Mouse (Mus musculus) retina, adult 2 months (tissue): ENCODE data around the gene Strip2.

Source experiments
- DNase-seq: peaks from one replicate; pipeline ENCODE4 v3.0.0-alpha.2; 2012; ENCODE audit warnings: low read depth, low spot score

The Strip2 gene

DNA sequence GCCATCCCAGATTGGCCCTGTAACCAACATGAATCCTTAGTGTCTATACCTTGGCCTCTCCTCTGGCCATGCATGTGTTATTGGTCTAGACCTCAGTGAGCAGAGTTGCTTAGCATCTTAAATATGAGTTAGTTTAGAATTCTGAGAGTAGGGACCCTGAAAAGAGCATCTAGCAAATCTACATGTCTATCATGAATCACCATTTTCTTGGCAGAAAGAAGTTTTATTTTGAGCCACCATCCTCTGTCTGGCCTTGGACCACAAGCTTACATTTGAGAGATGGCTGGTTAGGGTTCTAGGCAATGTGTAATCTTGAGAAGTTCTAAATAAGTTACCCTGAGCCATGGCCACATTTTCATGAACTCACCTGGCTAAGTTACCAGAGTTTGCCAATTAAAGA, 13.3 kb downstream of the Strip2 start:
- DNase-seq: no peak

DNA sequence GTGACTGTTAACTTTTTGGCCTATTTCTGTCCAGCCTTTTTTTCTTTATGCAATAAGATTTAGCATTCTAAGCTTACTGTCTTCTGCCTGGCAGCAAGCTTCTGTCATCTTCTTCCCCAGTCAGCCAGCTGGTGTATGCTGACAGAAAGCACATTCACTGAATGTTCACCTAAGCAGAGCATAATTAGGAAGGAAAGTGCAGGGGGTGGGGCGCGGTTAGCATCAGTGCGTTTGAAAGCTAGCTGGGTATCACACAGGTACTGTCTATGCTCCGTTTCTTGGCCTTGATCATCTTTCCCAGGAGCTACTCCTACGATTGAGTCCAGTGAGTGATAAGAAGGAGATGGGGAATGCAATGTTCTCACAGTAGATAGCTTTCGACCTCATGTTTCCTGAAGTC, 13.9 kb downstream of the Strip2 start:
- no peak for DNase-seq

DNA sequence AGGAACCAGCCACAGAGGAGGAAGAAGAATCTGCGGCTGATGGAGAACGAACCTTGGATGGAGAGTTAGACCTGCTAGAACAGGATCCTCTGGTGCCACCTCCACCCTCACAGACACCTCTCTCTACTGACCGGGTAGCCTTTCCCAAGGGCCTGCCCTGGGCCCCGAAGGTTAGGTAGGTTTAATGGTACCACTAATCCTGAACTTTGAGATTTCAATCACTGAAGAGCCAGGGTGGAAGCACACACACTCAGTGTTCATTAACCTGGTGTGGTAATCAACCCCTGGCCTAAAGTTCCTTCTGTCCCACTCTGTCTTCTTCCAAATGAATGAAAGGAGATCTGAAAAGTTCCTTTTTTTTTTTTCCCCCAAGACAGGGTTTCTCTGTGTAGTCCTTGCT, 14.4 kb downstream of the Strip2 start:
- DNase-seq: no peak

DNA sequence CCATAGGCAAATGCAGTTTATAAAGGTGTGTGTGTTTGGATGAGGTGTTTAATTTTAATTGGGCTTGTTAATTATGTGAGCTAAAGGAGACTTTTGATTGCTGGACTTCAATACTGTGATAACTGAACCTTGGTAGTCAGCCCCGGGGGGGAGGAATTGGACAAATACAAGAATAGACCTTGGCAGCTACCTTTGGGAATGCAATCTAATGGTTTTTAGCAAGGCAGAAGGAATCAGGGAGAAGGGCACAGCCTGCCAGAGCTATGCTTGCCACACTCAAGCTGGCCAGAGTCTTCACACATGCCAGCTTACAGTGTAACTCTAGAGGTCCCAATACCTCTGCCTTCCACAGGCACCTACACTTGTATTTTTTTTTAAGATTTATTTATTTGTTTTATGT, 18.9 kb downstream of the Strip2 start:
- DNase-seq: no peak

DNA sequence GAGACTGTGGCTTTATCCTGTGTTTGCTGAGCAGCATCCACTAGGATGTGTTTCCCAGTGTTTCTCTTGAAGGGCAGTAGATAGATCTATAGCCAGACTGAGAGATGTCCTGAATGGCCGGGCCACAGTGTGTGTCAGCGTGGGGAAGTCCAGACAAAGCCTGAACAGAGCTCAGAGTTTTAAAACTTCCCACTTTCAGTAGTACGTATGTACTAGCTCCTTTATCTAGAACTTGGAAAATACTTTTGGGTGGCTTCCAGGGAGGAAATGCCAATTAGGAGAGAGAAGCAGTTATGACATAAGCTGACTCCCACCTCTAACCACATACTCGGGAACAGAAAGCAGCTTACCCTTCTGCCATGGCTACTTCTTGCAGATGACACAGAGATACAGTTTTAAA, 23.6 kb downstream of the Strip2 start:
- DNase-seq: no peak

DNA sequence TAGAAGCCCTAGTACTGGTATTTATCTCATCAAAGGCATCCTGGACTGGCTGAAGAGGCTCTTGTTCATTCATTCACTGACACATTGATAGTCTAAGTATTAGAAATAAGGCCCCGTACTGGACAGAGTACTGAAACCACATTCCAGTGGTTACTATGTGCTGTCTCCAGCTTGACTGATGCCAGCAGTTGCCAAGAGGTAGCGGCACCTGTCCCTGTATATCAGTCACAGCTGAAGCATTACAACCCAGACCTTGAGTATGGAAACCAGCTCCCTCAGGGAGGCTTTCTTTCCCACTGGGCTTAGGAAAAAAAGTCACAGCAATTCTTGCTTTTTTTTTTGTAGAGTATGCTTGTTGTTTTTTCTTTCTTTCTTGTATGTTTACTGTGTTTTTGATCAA, 24.2 kb downstream of the Strip2 start:
- no peak for DNase-seq

DNA sequence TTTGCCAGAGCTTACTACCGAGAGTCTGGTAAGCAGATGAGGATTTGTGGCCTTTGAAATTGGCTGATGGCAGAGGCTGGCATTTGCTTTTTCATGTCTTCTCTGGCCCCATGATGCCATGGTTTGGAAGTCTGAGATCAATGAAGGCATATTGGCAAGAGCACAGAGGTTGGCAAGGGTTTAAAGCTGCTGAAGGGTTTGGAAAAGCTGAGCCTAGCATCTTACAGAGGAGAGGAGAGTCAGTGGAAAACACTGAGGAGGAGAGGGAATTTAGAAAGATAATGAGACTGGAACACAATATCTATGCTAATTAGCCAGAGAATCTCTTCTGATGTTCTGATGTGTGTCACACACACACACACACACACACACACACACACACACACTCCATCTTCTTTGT, 27.7 kb downstream of the Strip2 start:
- DNase-seq: peak; percentile 33

DNA sequence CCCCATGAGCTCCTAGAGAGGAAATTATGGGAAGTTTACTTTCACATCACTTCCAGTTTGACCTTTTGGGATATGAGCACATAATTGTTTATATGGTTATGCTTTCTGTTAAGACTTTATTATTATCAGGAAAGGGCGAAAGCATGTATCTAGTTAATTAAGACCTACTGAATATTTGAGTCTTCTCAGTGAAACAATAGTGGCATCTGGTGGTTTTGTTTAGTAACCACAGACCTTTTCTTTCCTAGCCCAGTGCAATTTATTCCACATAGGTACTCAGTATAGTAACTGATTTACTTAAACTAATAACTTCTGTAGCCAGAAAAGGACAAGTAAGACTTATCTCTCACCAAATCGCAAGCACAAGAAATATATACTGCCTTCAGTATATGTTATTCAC, 29.8 kb downstream of the Strip2 start:
- no peak for DNase-seq

DNA sequence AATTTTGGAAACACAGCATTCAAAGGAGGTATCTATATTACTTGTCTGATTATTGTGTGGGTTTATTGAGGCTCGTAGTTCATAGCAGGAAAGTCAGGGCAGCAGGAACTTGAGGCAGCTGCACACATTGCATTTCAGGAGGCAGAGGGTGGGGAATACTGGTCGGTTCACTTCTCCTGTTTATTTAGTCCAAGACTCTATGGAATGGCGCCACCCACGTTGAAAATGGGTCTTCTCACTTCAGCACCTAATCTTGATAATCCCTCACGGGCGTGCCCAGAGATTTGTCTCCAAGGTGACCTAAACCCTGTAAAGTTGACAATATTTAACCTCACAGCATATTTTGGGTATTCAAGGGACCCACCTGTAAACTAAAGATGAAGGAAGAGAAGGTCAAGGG, 31.0 kb downstream of the Strip2 start:
- no peak for DNase-seq

DNA sequence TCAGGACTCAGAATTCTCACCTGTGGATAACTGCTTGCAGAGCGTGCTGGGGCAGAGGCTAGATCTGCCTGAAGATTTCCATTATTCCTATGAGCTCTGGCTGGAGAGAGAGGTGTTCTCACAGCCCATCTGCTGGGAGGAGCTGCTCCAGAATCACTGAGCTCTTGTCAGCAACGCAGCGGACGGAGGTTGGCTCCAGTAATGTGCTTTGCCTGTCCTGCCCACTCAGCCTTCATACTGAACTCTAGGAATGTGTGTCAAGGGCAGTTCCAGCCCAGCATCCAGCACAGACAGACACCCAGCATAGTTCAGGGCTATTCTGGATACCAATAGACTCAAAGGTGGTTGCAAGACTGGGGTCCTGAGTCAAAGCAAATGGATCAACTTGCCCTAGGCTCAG, 39.9 kb downstream of the Strip2 start:
- DNase-seq: no peak

DNA sequence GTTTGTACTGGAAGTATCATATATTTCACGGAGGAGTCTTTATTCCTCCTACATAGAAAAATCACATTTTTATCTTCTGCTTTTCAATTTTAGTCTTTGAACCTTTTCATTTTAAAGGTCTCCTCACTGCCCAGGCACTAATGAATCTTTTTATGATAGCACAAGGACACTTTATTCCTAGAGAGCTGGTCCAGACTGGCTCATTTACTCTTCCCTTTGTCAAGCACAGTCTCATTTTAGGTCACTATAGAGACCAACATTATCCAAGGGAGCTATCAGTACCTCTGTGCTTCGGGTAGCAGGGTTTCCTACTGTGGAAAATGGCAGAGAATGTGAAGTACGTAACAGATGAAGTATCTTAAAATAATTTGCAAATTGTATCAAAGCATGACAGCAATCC, 41.9 kb downstream of the Strip2 start:
- DNase-seq: no peak

DNA sequence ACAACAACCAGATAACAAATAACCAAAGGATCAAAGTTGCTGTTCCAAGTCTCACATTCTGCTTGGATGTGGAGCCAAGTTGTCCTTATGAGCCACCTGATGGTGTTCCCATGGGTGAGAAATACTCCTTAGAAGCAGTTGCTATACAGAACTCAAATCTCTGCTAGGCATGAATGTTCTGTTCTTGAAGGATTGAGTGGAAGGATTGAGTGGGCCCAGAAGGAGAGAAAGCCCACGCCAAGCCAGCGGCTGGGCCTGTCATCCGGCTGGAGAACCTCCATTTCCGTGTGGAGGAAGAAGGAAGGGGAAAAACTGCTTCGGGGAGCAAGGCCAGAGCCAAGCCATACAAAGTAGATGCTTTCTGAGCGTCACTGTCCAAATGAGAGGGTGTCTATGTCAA, 44.3 kb downstream of the Strip2 start:
- no peak for DNase-seq

DNA sequence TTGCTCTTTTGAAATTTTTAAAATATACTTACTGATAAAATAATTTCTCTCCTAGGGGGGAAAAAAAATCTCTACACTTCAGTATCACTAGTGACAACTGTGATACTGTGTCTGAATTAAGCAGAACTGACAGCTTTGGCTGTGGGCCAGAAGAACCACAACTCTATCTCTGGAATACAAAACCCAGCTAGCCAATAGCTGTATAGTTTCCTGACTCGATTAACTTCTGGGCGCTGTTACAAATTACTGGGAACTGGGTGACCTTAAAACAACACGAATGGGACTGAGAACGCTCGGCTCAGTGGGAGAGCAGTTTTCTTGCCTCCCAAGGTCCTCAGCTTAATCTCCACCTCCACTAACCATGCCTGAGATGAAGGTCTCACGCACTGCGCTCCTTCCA, 51.1 kb downstream of the Strip2 start:
- DNase-seq: no peak

DNA sequence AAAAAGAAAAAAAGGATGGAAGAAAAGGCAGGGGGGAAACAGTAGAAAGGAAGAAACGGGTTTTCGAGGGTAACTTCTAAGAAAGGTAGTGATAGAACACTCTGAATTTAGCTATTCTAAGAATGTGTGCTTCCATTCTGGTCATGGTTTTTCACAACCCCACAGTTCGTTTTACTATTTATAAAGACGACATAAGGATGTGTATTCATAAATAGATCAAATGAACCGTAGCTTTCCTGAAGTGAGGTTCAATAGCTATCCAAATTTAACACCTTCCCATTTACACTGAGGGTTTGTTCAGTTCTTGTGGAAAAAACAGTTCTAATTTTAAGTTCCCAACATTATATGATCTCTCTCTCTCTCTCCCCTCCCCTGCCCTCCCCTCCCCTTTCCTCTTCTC, 56.5 kb downstream of the Strip2 start:
- no peak for DNase-seq

DNA sequence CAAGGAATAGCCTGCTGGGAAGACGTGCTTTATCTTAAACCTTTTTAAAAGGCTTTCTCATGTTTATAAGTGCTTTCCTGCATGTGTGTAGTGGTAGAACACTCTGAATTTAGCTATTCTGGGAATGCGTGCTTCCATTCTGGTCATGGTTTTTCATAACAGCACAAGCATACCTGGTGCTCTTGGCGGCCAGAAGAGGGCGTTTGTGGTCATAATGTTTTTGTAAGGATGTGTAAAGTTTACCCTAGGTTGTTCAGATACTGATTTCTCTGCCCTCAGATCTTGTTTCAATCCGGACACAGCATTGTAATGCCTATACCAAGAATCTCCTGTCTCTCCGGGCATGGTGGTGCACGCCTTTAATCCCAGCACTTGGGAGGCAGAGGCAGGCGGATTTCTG, 58.0 kb downstream of the Strip2 start:
- DNase-seq: no peak

DNA sequence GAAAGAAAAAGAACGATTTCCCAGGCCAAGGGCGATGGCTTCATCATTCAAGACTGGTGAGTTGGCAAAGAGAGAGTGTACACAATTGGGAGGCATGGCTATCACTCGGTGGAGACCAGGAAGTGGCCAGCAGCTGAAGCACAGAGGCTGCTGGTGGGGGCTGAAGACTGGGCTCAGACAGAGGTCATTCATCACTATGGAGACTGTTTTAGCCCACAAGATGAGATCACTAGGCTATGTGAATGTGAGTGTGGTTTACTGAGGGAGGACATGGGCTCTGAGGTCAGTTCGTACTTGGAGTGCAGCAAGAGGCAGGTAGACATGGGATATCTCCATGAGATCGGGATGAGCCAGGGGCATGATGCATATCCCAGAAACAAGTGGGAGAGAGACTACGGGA, 63.6 kb downstream of the Strip2 start:
- DNase-seq: no peak

DNA sequence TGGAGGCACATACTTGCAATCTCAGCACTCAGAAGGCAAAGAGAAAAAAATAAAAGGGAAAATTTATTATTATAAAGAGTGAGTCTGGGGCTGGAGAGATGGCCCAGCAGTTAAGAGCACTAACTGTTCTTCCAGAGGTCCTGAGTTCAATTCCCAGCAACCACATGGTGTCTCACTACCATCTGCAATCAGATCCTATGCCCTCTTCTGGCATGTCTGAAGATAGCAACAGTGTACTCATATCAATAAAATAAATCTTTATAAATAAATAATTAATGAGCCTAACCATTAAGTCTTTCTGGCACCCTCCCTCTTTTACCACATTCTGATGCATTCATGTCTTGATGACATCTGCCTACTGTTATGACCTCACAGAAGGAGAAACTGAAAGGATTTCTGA, 65.0 kb downstream of the Strip2 start:
- no peak for DNase-seq

DNA sequence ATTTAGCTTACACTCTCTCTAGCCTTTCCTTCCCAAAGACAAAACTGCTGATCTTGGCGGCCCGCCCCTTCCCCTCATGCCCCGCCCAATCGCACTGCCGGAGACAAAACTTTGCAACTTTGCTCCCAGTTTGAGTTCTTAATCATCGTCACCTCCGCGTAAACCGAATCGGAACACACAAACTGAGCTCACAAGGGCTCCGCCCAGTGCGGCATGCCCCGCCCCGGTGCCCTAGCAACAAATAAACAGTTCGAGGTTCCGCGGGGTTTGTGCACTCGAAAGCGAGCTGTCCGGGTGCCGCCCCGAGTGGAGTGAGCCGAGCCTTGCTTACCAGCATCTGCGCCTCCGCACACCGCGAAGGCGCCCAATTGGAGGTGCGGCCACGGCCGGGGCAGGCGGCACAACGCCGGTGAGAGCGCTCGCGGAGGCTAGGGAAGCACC, 68.3 kb downstream of the Strip2 start:
- no peak for DNase-seq

DNA sequence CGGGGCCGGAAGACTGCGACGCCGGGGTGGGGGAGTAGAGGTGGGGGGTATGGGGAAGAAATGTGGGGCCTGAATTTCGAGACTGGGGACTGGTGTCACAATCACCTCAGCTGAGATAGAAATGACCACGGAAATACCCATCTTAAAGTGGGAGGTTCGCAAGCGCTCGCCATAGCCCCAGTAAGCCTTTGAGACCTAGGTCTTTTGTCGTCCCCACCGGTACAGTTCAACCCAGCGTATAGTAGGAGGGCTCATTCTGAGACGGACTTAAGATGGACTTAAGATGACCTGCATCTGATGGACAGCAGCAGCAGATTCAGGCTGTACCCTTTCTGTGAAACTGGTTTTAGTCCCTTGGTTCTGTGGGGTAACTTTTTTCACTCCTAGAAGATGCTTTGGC, 68.7 kb downstream of the Strip2 start:
- no peak for DNase-seq

DNA sequence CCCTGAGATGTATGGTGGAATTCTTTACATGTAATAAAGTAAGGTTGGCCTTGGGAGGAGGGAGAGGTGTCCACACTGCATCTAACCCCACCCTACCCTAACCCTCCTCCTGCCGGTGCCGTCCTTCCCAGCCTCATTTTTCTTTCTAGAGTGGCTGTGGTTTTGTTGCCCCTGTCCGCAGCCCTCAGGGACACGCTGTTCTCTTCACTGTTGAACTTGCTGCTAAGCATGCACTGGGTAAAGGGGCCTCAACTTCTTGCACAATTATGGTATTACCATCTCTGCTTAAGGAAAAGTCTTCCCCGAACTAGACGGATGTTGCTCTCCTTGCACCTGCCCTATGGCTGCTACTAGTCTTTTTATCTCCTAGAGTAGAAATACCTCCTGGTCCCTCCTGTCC, 69.2 kb downstream of the Strip2 start:
- no peak for DNase-seq

DNA sequence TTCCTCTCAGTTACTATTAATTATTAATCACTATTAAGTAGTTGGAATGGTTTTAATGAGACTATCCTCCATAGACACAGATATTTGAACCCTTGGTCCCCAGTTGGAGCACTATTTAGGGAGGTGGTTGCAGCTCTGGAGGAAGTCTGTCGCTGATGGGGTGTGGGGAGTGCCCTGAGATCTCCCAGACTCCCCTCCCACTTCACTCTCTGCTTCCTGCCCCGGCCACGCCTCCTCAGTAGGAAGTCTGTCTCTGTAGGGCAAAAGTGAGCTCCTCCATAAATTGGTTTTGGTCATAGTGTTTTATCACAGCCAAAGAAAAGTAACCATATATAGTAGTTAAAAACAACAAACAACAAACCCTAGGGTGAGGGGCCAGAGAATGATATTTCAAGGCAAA, 70.4 kb downstream of the Strip2 start:
- no peak for DNase-seq

DNA sequence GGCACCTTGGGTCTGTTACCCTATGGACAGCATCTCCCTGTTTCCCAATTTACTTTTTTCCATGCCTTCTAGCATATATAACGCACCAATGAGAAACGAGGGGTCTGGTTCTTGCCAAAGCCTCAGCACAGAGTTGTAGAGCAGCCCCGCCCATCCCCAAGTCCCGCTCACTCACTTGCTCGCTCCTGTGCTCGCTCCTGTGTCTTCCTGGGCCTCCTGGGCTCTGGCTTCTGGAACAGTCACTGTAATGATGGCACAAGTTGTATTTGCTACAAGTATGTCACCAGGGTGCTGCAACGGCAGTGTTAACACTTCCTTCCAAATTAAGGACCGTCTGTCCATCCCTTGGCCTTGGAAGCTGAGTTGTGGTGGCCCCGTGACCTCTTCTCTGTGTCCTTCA, 81.3 kb downstream of the Strip2 start:
- no peak for DNase-seq

DNA sequence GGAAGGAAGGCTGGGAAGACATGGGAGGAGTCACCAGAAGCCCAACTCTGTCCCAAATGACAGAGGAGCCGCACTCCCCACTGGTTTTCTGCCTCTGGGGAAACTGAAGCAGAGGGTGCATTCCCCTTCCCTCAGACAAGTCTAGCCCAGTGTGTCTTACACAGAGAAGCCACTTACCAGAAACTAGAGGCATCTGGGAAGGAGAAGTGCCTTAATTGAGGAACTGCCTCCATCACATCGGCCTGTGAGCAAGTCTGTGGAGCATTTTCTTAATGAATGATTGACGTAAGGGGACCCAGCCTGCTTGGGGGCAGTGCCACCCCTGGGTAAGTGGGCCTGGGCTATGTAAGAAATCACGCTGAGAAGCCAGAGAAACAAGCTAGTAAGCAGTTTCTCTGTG, 82.0 kb downstream of the Strip2 start:
- no peak for DNase-seq

DNA sequence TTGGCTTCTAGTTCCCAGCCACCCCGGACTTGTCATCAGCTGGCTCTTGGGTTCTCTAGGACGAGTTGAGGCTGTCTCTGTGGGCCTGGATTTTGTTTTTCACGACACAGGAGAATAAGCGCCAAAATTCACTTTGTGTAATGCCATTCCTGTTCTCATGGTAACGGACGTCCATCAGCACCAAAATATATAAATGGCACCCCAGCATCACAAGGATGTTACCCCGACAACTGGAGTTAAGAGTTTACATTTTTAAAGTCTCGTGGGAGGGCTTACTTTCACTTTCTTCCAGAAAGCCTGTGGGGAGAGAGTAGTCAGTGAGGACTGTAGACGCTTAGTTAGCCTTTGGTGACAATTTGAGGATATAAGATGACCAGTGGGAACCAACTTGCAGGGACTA, 85.8 kb downstream of the Strip2 start:
- DNase-seq: no peak

DNA sequence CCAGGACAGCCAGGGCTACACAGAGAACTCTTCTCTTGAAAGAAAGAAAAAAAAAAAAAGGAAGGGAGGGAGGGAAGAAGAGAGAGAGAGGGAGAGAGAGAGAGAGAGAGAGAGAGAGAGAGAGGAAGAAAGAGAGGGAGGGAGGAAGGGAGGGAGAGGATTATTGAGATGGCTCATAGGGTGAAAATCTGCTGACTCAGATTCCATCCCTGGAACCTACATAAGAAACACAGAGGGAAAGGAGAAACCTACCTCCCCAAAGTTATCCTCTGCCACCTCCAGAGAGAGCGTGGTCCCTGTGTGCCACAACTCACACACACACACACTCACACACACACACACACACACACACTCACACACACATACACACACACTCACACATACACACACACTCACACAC, 89.0 kb downstream of the Strip2 start:
- DNase-seq: no peak
